Mouse (Mus musculus) intestine, embryonic 16.5 days (tissue): ENCODE measurements around the gene 1700001P01Rik. TPM values are rescaled to one million over a fixed set of nuclear protein-coding genes. Genes with fewer than 3 reads are reported as not detected.

Experiments
- ATAC-seq: fragments of 200-750 bp; cut with Nextera tagmentation; 2 replicates; pipeline ENCODE4 v1.8.0; 2017; ENCODE audit warnings: moderate TSS enrichment, moderate library complexity
- H3K27ac ChIP-seq: fragments of 300-500 bp; sonication (generic); 2 replicates; pipeline ENCODE4 v1.5.1; 2014; ENCODE audit warnings: mild to moderate bottlenecking, low read length
- H3K27me3 ChIP-seq: fragments of 300-500 bp; sonication (generic); replicated peaks from 2 replicates; pipeline ENCODE4 v1.6.1; 2014; ENCODE audit warnings: low read length, control low read depth, mixed read lengths; ENCODE audit not compliant: control insufficient read depth, insufficient read depth
- H3K36me3 ChIP-seq: fragments of 300-500 bp; sonication (generic); 2 replicates; pipeline ENCODE4 v1.6.1; 2014; ENCODE audit warnings: low read length, control low read depth; ENCODE audit not compliant: control insufficient read depth, insufficient read depth
- H3K4me1 ChIP-seq: fragments of 300-500 bp; sonication (generic); 2 replicates; pipeline ENCODE4 v1.6.1; 2014; ENCODE audit warnings: low read length, control low read depth, mixed read lengths; ENCODE audit not compliant: control insufficient read depth, insufficient read depth
- H3K4me2 ChIP-seq: fragments of 300-500 bp; sonication (generic); 2 replicates; pipeline ENCODE4 v1.6.1; 2014; ENCODE audit warnings: low read depth, low read length, control low read depth
- H3K4me3 ChIP-seq: fragments of 300-500 bp; sonication (generic); 2 replicates; pipeline ENCODE4 v1.5.1; 2014; ENCODE audit warnings: mild to moderate bottlenecking, low read length
- H3K9ac ChIP-seq: fragments of 300-500 bp; sonication (generic); 2 replicates; pipeline ENCODE4 v1.6.1; 2014; ENCODE audit warnings: low read depth, low read length
- H3K9me3 ChIP-seq: fragments of 300-500 bp; sonication (generic); 2 replicates; pipeline ENCODE4 v1.6.1; 2016; ENCODE audit warnings: low read length, control low read depth; ENCODE audit not compliant: control insufficient read depth
- WGBS: fragments of 180-500 bp; shearing (Covaris S2); extraction: QIAGEN DNeasy Blood & Tissue Kit; methylation state at CpG from one replicate; pipeline ENCODE4 v1.1.7; 2014; 5-methylcytosine and 5-hydroxymethylcytosine counted together
- polyA plus RNA-seq: library from polyadenylated mRNA; unstranded; fragments of >200 nt; fragmentation: Nextera tagmentation; extraction: Ambion mirVana; gene quantifications from 2 replicates; pipeline ENCODE4 v1.2.1, GENCODE M21; 2015

The 1700001P01Rik gene
- polyA plus RNA-seq, 1 experiment from 2014 or later: not detected

GRCm38 (mm10) chr11:97818571-97818970 is 42.9 kb upstream of the 1700001P01Rik start:
- no peak for ATAC-seq
- Histone ChIP-seq H3K4me2 (no peak overlapping the region), H3K36me3 (peaks cover 6% of the 10 kb centered on the region), H3K9ac (peak overlapping the region; percentile 41), H3K4me3 (no peak overlapping the region), H3K27me3 (no peaks in the 10 kb centered on the region), H3K4me1 (peaks cover 66% of the 10 kb centered on the region), H3K9me3 (no peaks in the 10 kb centered on the region), H3K27ac (peak overlapping the region; percentile 68)
- 20% methylated on average over 4 of the region's 4 CpGs for whole genome bisulfite sequencing

DNA sequence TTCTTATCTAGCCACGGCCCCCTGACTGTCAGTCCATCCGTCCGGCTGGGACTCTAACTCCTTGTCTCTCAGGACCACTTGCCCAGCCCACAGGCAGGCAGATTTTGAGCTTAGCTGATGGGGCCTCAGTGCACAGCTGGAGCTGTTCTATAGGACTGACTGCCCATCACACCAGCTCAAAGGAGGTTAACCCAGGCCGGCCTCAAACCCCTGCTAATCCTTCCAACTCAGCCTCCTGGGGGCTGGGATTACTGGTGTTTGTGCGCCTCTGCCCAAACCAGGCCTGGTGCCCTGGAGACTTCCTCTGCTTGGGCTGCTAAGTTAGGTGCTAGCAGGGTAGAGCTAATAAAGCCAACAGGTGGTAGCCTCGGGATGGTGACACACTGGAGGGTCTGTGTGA is 42.3 kb upstream of the 1700001P01Rik start:
- Histone ChIP-seq H3K27me3 (no peaks in the 10 kb centered on the region), H3K9me3 (no peaks in the 10 kb centered on the region), H3K9ac (peak overlapping the region; percentile 41), H3K4me2 (no peak overlapping the region), H3K27ac (peak overlapping the region; percentile 68), H3K36me3 (peaks cover 3% of the 10 kb centered on the region), H3K4me3 (no peak overlapping the region), H3K4me1 (peaks cover 72% of the 10 kb centered on the region)
- ATAC-seq: no peak
- WGBS: 52% methylated on average over 6 of the region's 6 CpGs

DNA sequence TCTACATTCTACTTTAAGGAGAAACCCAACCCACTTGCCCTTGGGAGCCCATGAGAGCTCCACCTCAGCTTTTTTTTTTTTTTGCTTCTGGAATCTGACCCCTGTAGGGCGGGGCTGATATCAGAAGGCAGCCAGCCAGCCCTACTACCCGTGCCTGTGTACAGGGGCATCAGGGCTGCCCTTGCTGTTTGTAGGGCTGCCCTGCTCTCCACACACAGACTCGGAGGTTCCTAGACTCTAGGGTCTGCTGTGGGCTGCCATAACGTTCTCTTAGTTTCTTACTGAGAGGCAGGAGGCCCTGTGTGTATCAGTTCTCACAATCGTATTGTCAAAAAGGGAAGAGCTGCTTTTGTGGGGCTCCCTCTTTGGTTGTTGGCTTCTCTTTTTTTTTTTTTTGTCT is 41.7 kb upstream of the 1700001P01Rik start:
- H3K36me3 ChIP-seq: peaks cover 3% of the 10 kb centered on the region
- no peak overlapping the region for H3K4me3 ChIP-seq
- H3K27me3 ChIP-seq: no peaks in the 10 kb centered on the region
- no peak overlapping the region for H3K9ac ChIP-seq
- peak overlapping the region; percentile 11; the same call in 1 of the 2 replicates for H3K4me2 ChIP-seq
- peak overlapping the region; percentile 68 for H3K27ac ChIP-seq
- ATAC-seq: peak; percentile 61
- peaks cover 78% of the 10 kb centered on the region for H3K4me1 ChIP-seq
- 33% methylated on average over 5 of the region's 5 CpGs for whole genome bisulfite sequencing
- H3K9me3 ChIP-seq: no peaks in the 10 kb centered on the region

DNA sequence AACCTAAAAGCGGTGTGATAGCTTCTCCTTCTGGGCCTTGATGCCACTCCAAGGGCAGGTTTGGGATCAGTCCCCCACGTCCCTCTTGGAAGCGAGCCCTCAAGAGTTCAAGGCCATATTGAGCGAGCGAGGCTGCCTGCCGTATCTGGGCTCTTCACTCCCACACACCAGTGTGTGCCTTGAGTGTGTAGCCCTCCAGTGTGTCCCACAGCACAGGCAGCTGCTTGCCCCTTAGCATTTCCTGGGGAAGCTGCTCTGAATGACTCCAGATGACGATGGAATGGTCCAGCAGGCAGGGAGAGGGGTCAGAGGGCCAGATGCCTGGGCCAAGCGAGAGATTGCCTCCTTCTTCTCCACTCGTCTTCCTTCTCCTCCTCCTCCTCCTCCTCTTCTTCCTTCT is 41.2 kb upstream of the 1700001P01Rik start:
- H3K9me3 ChIP-seq: no peaks in the 10 kb centered on the region
- H3K27ac ChIP-seq: peak overlapping the region; percentile 88
- peaks cover 81% of the 10 kb centered on the region for H3K4me1 ChIP-seq
- 44% methylated on average over 9 of the region's 9 CpGs for WGBS
- peaks cover 3% of the 10 kb centered on the region for H3K36me3 ChIP-seq
- H3K4me2 ChIP-seq: peak overlapping the region; percentile 16; the same call in 1 of the 2 replicates
- no peak for ATAC-seq
- H3K4me3 ChIP-seq: no peak overlapping the region
- peak overlapping the region; percentile 51 for H3K9ac ChIP-seq
- H3K27me3 ChIP-seq: no peaks in the 10 kb centered on the region

GRCm38 (mm10) chr11:97816176-97816575 is 40.5 kb upstream of the 1700001P01Rik start:
- ATAC-seq: no peak
- H3K9ac ChIP-seq: no peak overlapping the region
- peaks cover 3% of the 10 kb centered on the region for H3K36me3 ChIP-seq
- no peak overlapping the region for H3K4me3 ChIP-seq
- H3K27ac ChIP-seq: peak overlapping the region; percentile 0
- 64% methylated on average over 5 of the region's 5 CpGs for WGBS
- no peaks in the 10 kb centered on the region for H3K27me3 ChIP-seq
- no peak overlapping the region for H3K4me2 ChIP-seq
- H3K4me1 ChIP-seq: peaks cover 82% of the 10 kb centered on the region
- H3K9me3 ChIP-seq: no peaks in the 10 kb centered on the region

- Histone ChIP-seq H3K27me3 (no peaks in the 10 kb centered on the region), H3K4me1 (peaks cover 82% of the 10 kb centered on the region), H3K9ac (no peak overlapping the region), H3K27ac (peak overlapping the region; percentile 0; the same call in 1 of the 2 replicates), H3K9me3 (no peaks in the 10 kb centered on the region), H3K36me3 (peaks cover 3% of the 10 kb centered on the region), H3K4me3 (no peak overlapping the region), H3K4me2 (no peak overlapping the region)
- ATAC-seq: no peak
- WGBS: 82% methylated on average over 11 of the region's 11 CpGs
Measured at GRCm38 (mm10) chr11:97815736-97816135, 40.0 kb upstream of the 1700001P01Rik start.

- no peaks in the 10 kb centered on the region for H3K27me3 ChIP-seq
- no peak overlapping the region for H3K9ac ChIP-seq
- H3K4me3 ChIP-seq: no peak overlapping the region
- H3K27ac ChIP-seq: peak overlapping the region; percentile 89
- ATAC-seq: no peak
- H3K36me3 ChIP-seq: peaks cover 6% of the 10 kb centered on the region
- H3K4me2 ChIP-seq: no peak overlapping the region
- peaks cover 86% of the 10 kb centered on the region for H3K4me1 ChIP-seq
- no peaks in the 10 kb centered on the region for H3K9me3 ChIP-seq
- WGBS: 66% methylated on average over 17 of the region's 17 CpGs
Measured at GRCm38 (mm10) chr11:97813746-97814515, 38.2 kb upstream of the 1700001P01Rik start.

DNA sequence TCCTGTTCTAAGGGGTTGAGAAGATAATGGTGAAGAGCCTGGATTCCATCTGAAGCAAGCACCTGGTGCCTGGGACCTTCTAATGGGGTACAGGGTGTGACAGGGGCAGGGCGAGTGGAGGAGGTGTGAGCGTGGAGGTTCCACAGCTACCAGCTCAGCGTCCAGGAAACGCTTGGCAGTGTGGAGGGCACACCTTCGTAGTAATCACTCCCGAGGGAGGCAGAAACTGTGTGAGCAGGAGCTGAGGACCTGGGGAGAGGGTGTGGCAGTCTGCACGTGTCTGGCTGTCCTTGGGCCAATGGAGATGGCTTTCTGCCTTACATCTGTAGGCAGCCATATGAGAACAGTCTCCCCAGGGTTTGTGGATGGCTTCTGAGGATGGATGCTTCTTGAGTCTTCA is 37.4 kb upstream of the 1700001P01Rik start:
- ATAC-seq: peak; percentile 41
- Histone ChIP-seq H3K4me2 (no peak overlapping the region), H3K9me3 (no peaks in the 10 kb centered on the region), H3K9ac (peak overlapping the region; percentile 59; the same call in 1 of the 2 replicates), H3K27ac (peak overlapping the region; percentile 89), H3K4me3 (no peak overlapping the region), H3K4me1 (peaks cover 86% of the 10 kb centered on the region), H3K27me3 (no peaks in the 10 kb centered on the region), H3K36me3 (peaks cover 6% of the 10 kb centered on the region)
- WGBS: 28% methylated on average over 7 of the region's 7 CpGs

DNA sequence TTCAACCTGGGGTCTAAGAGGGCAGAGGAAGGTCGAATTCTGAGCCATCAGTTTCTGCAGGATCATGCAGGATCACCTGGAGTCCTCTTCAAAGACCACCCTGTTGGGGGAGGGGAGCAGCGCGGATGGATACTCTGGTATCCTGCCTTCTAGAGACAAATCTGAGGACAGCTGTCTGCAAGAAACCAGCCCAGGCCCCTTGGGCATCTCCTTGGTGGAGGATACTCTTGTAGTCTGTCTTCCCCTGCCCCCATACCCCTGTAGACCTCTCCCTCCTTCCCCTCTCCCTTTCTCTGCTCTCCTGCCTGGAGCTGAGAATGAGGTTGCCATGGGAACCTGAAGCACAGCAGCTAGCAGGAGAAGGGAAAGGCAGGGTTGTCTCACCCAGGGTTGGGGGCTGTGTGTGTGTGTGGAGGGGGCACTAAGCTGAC is 36.8 kb upstream of the 1700001P01Rik start:
- ATAC-seq: no peak

More for the DNA sequence above, 36.8 kb upstream of the 1700001P01Rik start:
- peak overlapping the region; percentile 59 for H3K9ac ChIP-seq
- peak overlapping the region; percentile 52 for H3K4me2 ChIP-seq
- peak overlapping the region; percentile 89 for H3K27ac ChIP-seq
- H3K27me3 ChIP-seq: no peaks in the 10 kb centered on the region
- peaks cover 6% of the 10 kb centered on the region for H3K36me3 ChIP-seq
- H3K4me1 ChIP-seq: peaks cover 86% of the 10 kb centered on the region
- no peaks in the 10 kb centered on the region for H3K9me3 ChIP-seq
- WGBS: 36% methylated on average over 3 of the region's 3 CpGs
- peak overlapping the region; percentile 15; the same call in 1 of the 2 replicates for H3K4me3 ChIP-seq
